Mouse (Mus musculus): ENCODE measurements around the gene Gm4353.

Gene Gm4353

GRCm38 (mm10) chr7:116039538-116040466, 44.6 kb downstream of the Gm4353 start:
- peak; percentile 81 for DNase-seq

- no peak for DNase-seq
Measured at GRCm38 (mm10) chr7:116039196-116039537, 45.3 kb downstream of the Gm4353 start, which contains the start of gene 1110004F10Rik. Gene 1110004F10Rik, plus strand, starts transcription at chr7:116039397.

GRCm38 (mm10) chr7:116038511-116038910, 45.9 kb downstream of the Gm4353 start, which contains the start of gene Sox6:
Gene Sox6, minus strand, starts transcription at chr7:116038796.
- DNase-seq: no peak

- no peak for DNase-seq
Measured at GRCm38 (mm10) chr7:116038024-116038423, 46.4 kb downstream of the Gm4353 start.

- no peak for DNase-seq
Measured at GRCm38 (mm10) chr7:116036591-116037555, 47.6 kb downstream of the Gm4353 start.

- DNase-seq: no peak
Measured at GRCm38 (mm10) chr7:116035504-116035903, 48.9 kb downstream of the Gm4353 start.

- no peak for DNase-seq
Measured at GRCm38 (mm10) chr7:116034282-116034758, 50.1 kb downstream of the Gm4353 start.

- DNase-seq: peak; percentile 5
Measured at GRCm38 (mm10) chr7:116033371-116034241, 50.8 kb downstream of the Gm4353 start.
